Mouse (Mus musculus) kidney, postnatal 0 days (tissue): ENCODE data around the gene Syt9. TPM values are rescaled to one million over a fixed set of nuclear protein-coding genes. Genes with fewer than 3 reads are reported as not detected.

Experiments used
- ATAC-seq: fragments of 200-750 bp; cut with Nextera tagmentation; replicated peaks from 2 replicates; pipeline ENCODE4 v1.8.0; 2017; ENCODE audit warnings: low read depth, moderate number of reproducible peaks, moderate TSS enrichment, moderate library complexity; ENCODE audit not compliant: low FRiP score
- DNase-seq: peaks from one replicate; pipeline ENCODE4 v3.0.0-alpha.2; 2016; ENCODE audit warnings: low spot score
- H3K27ac ChIP-seq: fragments of 300-500 bp; sonication (generic); 2 replicates; pipeline ENCODE4 v1.5.1; 2014; ENCODE audit warnings: mild to moderate bottlenecking
- H3K27me3 ChIP-seq: fragments of 300-500 bp; sonication (generic); 2 replicates; pipeline ENCODE4 v1.6.1; 2014; ENCODE audit warnings: low read length, mixed read lengths; ENCODE audit not compliant: insufficient read depth
- H3K36me3 ChIP-seq: fragments of 300-500 bp; sonication (generic); 2 replicates; pipeline ENCODE4 v1.6.1; 2014; ENCODE audit warnings: low read length, mixed read lengths; ENCODE audit not compliant: insufficient read depth
- H3K4me1 ChIP-seq: fragments of 300-500 bp; sonication (generic); replicated peaks from 2 replicates; pipeline ENCODE4 v1.6.1; 2014; ENCODE audit warnings: antibody characterized with exemption, low read length, mixed read lengths; ENCODE audit not compliant: insufficient read depth
- H3K4me2 ChIP-seq: fragments of 300-500 bp; sonication (generic); 2 replicates; pipeline ENCODE4 v1.6.1; 2014; ENCODE audit warnings: mild to moderate bottlenecking, low read length, moderate library complexity, mixed read lengths
- H3K4me3 ChIP-seq: fragments of 300-500 bp; sonication (generic); replicated peaks from 2 replicates; pipeline ENCODE4 v1.5.1; 2014; ENCODE audit warnings: low read depth, low read length
- H3K9ac ChIP-seq: fragments of 300-500 bp; sonication (generic); 2 replicates; pipeline ENCODE4 v1.6.1; 2014; ENCODE audit warnings: low read depth, low read length
- H3K9me3 ChIP-seq: fragments of 300-500 bp; sonication (generic); replicated peaks from 2 replicates; pipeline ENCODE4 v1.6.1; 2016; ENCODE audit warnings: low read length, inconsistent platforms, mixed read lengths
- CTCF ChIP-seq: IDR thresholded peaks from 2 replicates; pipeline ENCODE4 v1.5.1; 2016; ENCODE audit warnings: antibody characterized with exemption, low read depth, mild to moderate bottlenecking, moderate library complexity
- WGBS: fragments of 180-500 bp; shearing (Covaris S2); extraction: QIAGEN DNeasy Blood & Tissue Kit; methylation state at CpG from one replicate; pipeline ENCODE4 v1.1.7; 2014; 5-methylcytosine and 5-hydroxymethylcytosine counted together
- polyA plus RNA-seq: library from polyadenylated mRNA; unstranded; fragments of >200 nt; fragmentation: Nextera tagmentation; extraction: Ambion mirVana; gene quantifications from 2 replicates; pipeline ENCODE4 v1.2.1, GENCODE M21; 2015

The Syt9 gene
- polyA plus RNA-seq, 1 experiment from 2014 or later = 3.2 TPM

- WGBS = under 1% methylated on average over 24 of the region's 24 CpGs
- H3K4me1 ChIP-seq = 0 out of 2 replicates have a peak, but pooled peaks cover 2% of the 10 kb centered on the region
- DNase-seq (peak; percentile 88), ATAC-seq (peak; percentile 99)
- H3K4me2 ChIP-seq = peak within 1 kb of the TSS; percentile 88
- H3K4me3 ChIP-seq = peak within 1 kb of the TSS; percentile 45
- no peak for TF ChIP-seq CTCF
- H3K9ac ChIP-seq = peak within 1 kb of the TSS; percentile 47
- no peaks in the 10 kb centered on the region for H3K36me3 ChIP-seq
- peak within 1 kb of the TSS; percentile 81 for H3K27ac ChIP-seq
- H3K9me3 ChIP-seq = no peaks in the 10 kb centered on the region
- H3K27me3 ChIP-seq = no peaks in the 10 kb centered on the region
Measured at GRCm38 (mm10) chr7:107594857-107595402, 224.4 kb downstream of the Syt9 start, which contains the start of gene Ppfibp2. Gene Ppfibp2 (plus strand): TSS chr7:107595207.

- H3K4me3 ChIP-seq = peak overlapping the region; percentile 45
- H3K9me3 ChIP-seq = no peaks in the 10 kb centered on the region
- peak overlapping the region; percentile 88 for H3K4me2 ChIP-seq
- H3K9ac ChIP-seq = peak overlapping the region; percentile 47; the same call in 1 of the 2 replicates
- ATAC-seq (no peak), DNase-seq (no peak)
- H3K27me3 ChIP-seq = no peaks in the 10 kb centered on the region
- TF ChIP-seq CTCF = no peak
- WGBS = 17% methylated on average over 13 of the region's 13 CpGs
- no peaks in the 10 kb centered on the region for H3K36me3 ChIP-seq
- H3K4me1 ChIP-seq = 0 out of 2 replicates have a peak, but pooled peaks cover 2% of the 10 kb centered on the region
- no peak overlapping the region for H3K27ac ChIP-seq
Measured at GRCm38 (mm10) chr7:107595426-107595825, 224.9 kb downstream of the Syt9 start.

- ATAC-seq (no peak), DNase-seq (no peak)
- Histone ChIP-seq H3K4me2 (no peak overlapping the region), H3K4me1 (0 out of 2 replicates have a peak, but pooled peaks cover 2% of the 10 kb centered on the region), H3K27ac (no peak overlapping the region), H3K4me3 (no peak overlapping the region), H3K36me3 (no peaks in the 10 kb centered on the region), H3K9ac (no peak overlapping the region), H3K27me3 (no peaks in the 10 kb centered on the region), H3K9me3 (no peaks in the 10 kb centered on the region)
- no peak for TF ChIP-seq CTCF
Measured at GRCm38 (mm10) chr7:107596753-107597152, 226.2 kb downstream of the Syt9 start.

- 0 out of 2 replicates have a peak, but pooled peaks cover 2% of the 10 kb centered on the region for H3K4me1 ChIP-seq
- H3K4me2 ChIP-seq = no peak overlapping the region
- H3K4me3 ChIP-seq = no peak overlapping the region
- TF ChIP-seq CTCF = no peak
- H3K9me3 ChIP-seq = no peaks in the 10 kb centered on the region
- no peaks in the 10 kb centered on the region for H3K36me3 ChIP-seq
- no peak for DNase-seq
- 83% methylated on average over 3 of the region's 3 CpGs for WGBS
- H3K27me3 ChIP-seq = no peaks in the 10 kb centered on the region
- no peak overlapping the region for H3K9ac ChIP-seq
- no peak overlapping the region for H3K27ac ChIP-seq
- ATAC-seq = no peak
Measured at GRCm38 (mm10) chr7:107597956-107598355, 227.4 kb downstream of the Syt9 start.

Other genes with a start within 250 kb of the Syt9 start
- gene Olfr715, start 239.6 kb upstream of the Syt9 start, polyA plus RNA-seq = not detected in 2 replicates
- not detected in 2 replicates for gene Olfr716, start 232.4 kb upstream of the Syt9 start, polyA plus RNA-seq
- gene Nlrp14, start 203.7 kb upstream of the Syt9 start, polyA plus RNA-seq = not detected in 2 replicates
- not detected in 2 replicates for gene Rbmxl2, start 161.3 kb upstream of the Syt9 start, polyA plus RNA-seq
- 24.5 and 24.9 TPM in 2 replicates for gene Olfml1, start 196.7 kb downstream of the Syt9 start, polyA plus RNA-seq
- gene Ppfibp2, start 224.5 kb downstream of the Syt9 start, polyA plus RNA-seq = 7.2 and 8.3 TPM in 2 replicates